Mouse (Mus musculus): ENCODE results near the gene Guk1.

Guk1 gene

GRCm38 (mm10) chr11:59210020-59210419 is 18.0 kb upstream of the Guk1 start:
- no peak for DNase-seq

- DNase-seq, result no peak
These were observed 17.6 kb upstream of the Guk1 start for GRCm38 (mm10) chr11:59209580-59209979.

GRCm38 (mm10) chr11:59209003-59209441 is 17.0 kb upstream of the Guk1 start:
- DNase-seq, result peak; percentile 57

- peak; percentile 94 to 95 for DNase-seq
These were observed 16.3 kb upstream of the Guk1 start, which contains the start of gene 2310033P09Rik for GRCm38 (mm10) chr11:59208153-59208831. 2310033P09Rik (plus strand) TSS chr11:59208321.

GRCm38 (mm10) chr11:59202081-59202995 is 10.3 kb upstream of the Guk1 start, which contains the start of gene Mrpl55:
Mrpl55 (plus strand) TSS chr11:59202486.
- DNase-seq, result peak; percentile 92 to 95

- DNase-seq, result no peak
These were observed 9.4 kb upstream of the Guk1 start for GRCm38 (mm10) chr11:59201216-59202002.

- DNase-seq, result no peak
These were observed 4.2 kb upstream of the Guk1 start for GRCm38 (mm10) chr11:59196230-59196629.

- DNase-seq, result peak; percentile 86 to 89
These were observed 567 bp downstream of the Guk1 start for GRCm38 (mm10) chr11:59191231-59192058.

GRCm38 (mm10) chr11:59187706-59188105 is 4.3 kb downstream of the Guk1 start:
- DNase-seq, result no peak

GRCm38 (mm10) chr11:59185490-59185889 is 6.5 kb downstream of the Guk1 start:
- DNase-seq, result no peak

- DNase-seq, result peak; percentile 56 to 62
These were observed 8.2 kb downstream of the Guk1 start for GRCm38 (mm10) chr11:59183821-59184220.

- DNase-seq, result peak; percentile 32 to 36
These were observed 9.1 kb downstream of the Guk1 start, which contains the start of gene Gjc2 for GRCm38 (mm10) chr11:59182864-59183331. Gjc2 (minus strand) TSS chr11:59183213.

- DNase-seq, result no peak
These were observed 15.1 kb downstream of the Guk1 start for GRCm38 (mm10) chr11:59176921-59177320.

GRCm38 (mm10) chr11:59176475-59176874 is 15.5 kb downstream of the Guk1 start:
- DNase-seq, result no peak

GRCm38 (mm10) chr11:59174189-59174838 is 17.7 kb downstream of the Guk1 start:
- DNase-seq, result no peak

GRCm38 (mm10) chr11:59170549-59170948 is 21.5 kb downstream of the Guk1 start:
- DNase-seq, result no peak

- DNase-seq, result no peak
These were observed 22.2 kb downstream of the Guk1 start for GRCm38 (mm10) chr11:59169807-59170206.

- no peak for DNase-seq
These were observed 26.3 kb downstream of the Guk1 start for GRCm38 (mm10) chr11:59165616-59166241.

- no peak for DNase-seq
These were observed 27.6 kb downstream of the Guk1 start for GRCm38 (mm10) chr11:59164384-59164783.

Measured in cerebellum, postnatal 36 days (tissue).